Mouse (Mus musculus): ENCODE data around the gene Sec14l2. TPM values are rescaled to one million over a fixed set of nuclear protein-coding genes. Genes with fewer than 3 reads are reported as not detected.
"Not testable (repeated sequence)": the region's sequence is repeated elsewhere in the genome, so short reads cannot be mapped to it uniquely, and the experiment has no call there.

Gene Sec14l2
- polyA plus RNA-seq, 2 experiments, result 4.5 to 9.5 TPM

- Histone ChIP-seq H3K9me3 (ENCODE audit: control insufficient read depth, low read length) (no peaks in the 10 kb centered on the region), H3K4me3 (ENCODE audit: insufficient read depth in 1 of 2, low read depth in 2 of 2, low read length in 2 of 2) (no peak overlapping the region), H3K9ac (replicated peaks) (no peak overlapping the region), H3K36me3 (replicated peaks; ENCODE audit: control insufficient read depth, insufficient read depth, low read depth) (no peaks in the 10 kb centered on the region), H3K27me3 (ENCODE audit: control insufficient read depth, insufficient read depth, low read length) (peaks cover 8% of the 10 kb centered on the region), H3K4me1 (replicated peaks; ENCODE audit: control insufficient read depth in 2 of 2, insufficient read depth in 2 of 2, low read length in 1 of 2) (peaks cover 12 to 19% of the 10 kb centered on the region in 2 experiments), H3K27ac (no peak overlapping the region), H3K4me2 (ENCODE audit: low read depth) (no peak overlapping the region)
- DNase-seq (ENCODE audit: low read depth in 3 of 3, low spot score in 3 of 3) (no peak), ATAC-seq (ENCODE audit: insufficient read depth) (no peak)
- 69% methylated on average over 6 of the region's 6 CpGs for WGBS (ENCODE audit: insufficient replicate concordance)
- no peak for TF ChIP-seq CTCF (IDR thresholded peaks at IDR 0.05; ENCODE audit: low read depth)
- no peak for TF ChIP-seq EP300 (IDR thresholded peaks at IDR 0.05; ENCODE audit: low read depth)
Measured at GRCm38 (mm10) chr11:4112861-4113260, 10.4 kb downstream of the Sec14l2 start.

GRCm38 (mm10) chr11:4112033-4112432 is 11.2 kb downstream of the Sec14l2 start:
- Histone ChIP-seq H3K27me3 (ENCODE audit: control insufficient read depth, insufficient read depth, low read length) (no peaks in the 10 kb centered on the region), H3K27ac (no peak overlapping the region), H3K9me3 (ENCODE audit: control insufficient read depth, low read length) (no peaks in the 10 kb centered on the region), H3K4me3 (ENCODE audit: insufficient read depth in 1 of 2, low read depth in 2 of 2, low read length in 2 of 2) (no peak overlapping the region), H3K4me1 (replicated peaks; ENCODE audit: control insufficient read depth in 2 of 2, insufficient read depth in 2 of 2, low read length in 1 of 2) (peaks cover 6 to 11% of the 10 kb centered on the region in 2 experiments), H3K4me2 (ENCODE audit: low read depth) (no peak overlapping the region), H3K9ac (replicated peaks) (no peak overlapping the region), H3K36me3 (replicated peaks; ENCODE audit: control insufficient read depth, insufficient read depth, low read depth) (no peaks in the 10 kb centered on the region)
- TF ChIP-seq CTCF (IDR thresholded peaks at IDR 0.05; ENCODE audit: low read depth) (no peak), EP300 (IDR thresholded peaks at IDR 0.05; ENCODE audit: low read depth) (no peak)
- no peak for DNase-seq (ENCODE audit: low read depth in 3 of 3, low spot score in 3 of 3)
- 65% methylated on average over 4 of the region's 4 CpGs for WGBS (ENCODE audit: insufficient replicate concordance)
- no peak for ATAC-seq (ENCODE audit: insufficient read depth)

GRCm38 (mm10) chr11:4108691-4109090 is 14.5 kb downstream of the Sec14l2 start:
- Histone ChIP-seq H3K27me3 (ENCODE audit: control insufficient read depth, insufficient read depth, low read length) (no peaks in the 10 kb centered on the region), H3K4me1 (replicated peaks; ENCODE audit: control insufficient read depth in 2 of 2, insufficient read depth in 2 of 2, low read length in 1 of 2) (no peaks in the 10 kb centered on the region), H3K9me3 (ENCODE audit: control insufficient read depth, low read length) (no peaks in the 10 kb centered on the region), H3K4me3 (ENCODE audit: insufficient read depth in 1 of 2, low read depth in 2 of 2, low read length in 2 of 2) (no peak overlapping the region), H3K4me2 (ENCODE audit: low read depth) (no peak overlapping the region), H3K36me3 (replicated peaks; ENCODE audit: control insufficient read depth, insufficient read depth, low read depth) (no peaks in the 10 kb centered on the region), H3K9ac (replicated peaks) (no peak overlapping the region), H3K27ac (no peak overlapping the region)
- DNase-seq (ENCODE audit: low read depth in 3 of 3, low spot score in 3 of 3) (no peak), ATAC-seq (ENCODE audit: insufficient read depth) (no peak)
- WGBS (ENCODE audit: insufficient replicate concordance), result 62% methylated on average over 7 of the region's 7 CpGs
- TF ChIP-seq EP300 (IDR thresholded peaks at IDR 0.05; ENCODE audit: low read depth) (no peak), CTCF (IDR thresholded peaks at IDR 0.05; ENCODE audit: low read depth) (no peak)

- not testable (repeated sequence) for H3K9me3 ChIP-seq (ENCODE audit: control insufficient read depth, low read length); H3K4me2 ChIP-seq (ENCODE audit: low read depth); H3K27ac ChIP-seq; H3K9ac ChIP-seq (replicated peaks); H3K27me3 ChIP-seq (ENCODE audit: control insufficient read depth, insufficient read depth, low read length); H3K4me3 ChIP-seq (ENCODE audit: insufficient read depth in 1 of 2, low read depth in 2 of 2, low read length in 2 of 2); H3K36me3 ChIP-seq (replicated peaks; ENCODE audit: control insufficient read depth, insufficient read depth, low read depth); DNase-seq (ENCODE audit: low read depth in 3 of 3, low spot score in 3 of 3); ATAC-seq (ENCODE audit: insufficient read depth); H3K4me1 ChIP-seq (replicated peaks; ENCODE audit: control insufficient read depth in 2 of 2, insufficient read depth in 2 of 2, low read length in 1 of 2)
- 88% methylated on average over 6 of the region's 6 CpGs for WGBS (ENCODE audit: insufficient replicate concordance)
Measured at GRCm38 (mm10) chr11:4107901-4108300, 15.3 kb downstream of the Sec14l2 start.

- DNase-seq (ENCODE audit: low read depth in 3 of 3, low spot score in 3 of 3) (no peak), ATAC-seq (ENCODE audit: insufficient read depth) (no peak)
- Histone ChIP-seq H3K27me3 (ENCODE audit: control insufficient read depth, insufficient read depth, low read length) (no peaks in the 10 kb centered on the region), H3K36me3 (replicated peaks; ENCODE audit: control insufficient read depth, insufficient read depth, low read depth) (no peaks in the 10 kb centered on the region), H3K4me3 (ENCODE audit: insufficient read depth in 1 of 2, low read depth in 2 of 2, low read length in 2 of 2) (no peak overlapping the region), H3K9me3 (ENCODE audit: control insufficient read depth, low read length) (no peaks in the 10 kb centered on the region), H3K4me1 (replicated peaks; ENCODE audit: control insufficient read depth in 2 of 2, insufficient read depth in 2 of 2, low read length in 1 of 2) (no peaks in the 10 kb centered on the region), H3K9ac (replicated peaks) (no peak overlapping the region), H3K4me2 (ENCODE audit: low read depth) (no peak overlapping the region), H3K27ac (no peak overlapping the region)
- no peak for TF ChIP-seq CTCF (IDR thresholded peaks at IDR 0.05; ENCODE audit: low read depth)
- no peak for TF ChIP-seq EP300 (IDR thresholded peaks at IDR 0.05; ENCODE audit: low read depth)
- 53% methylated on average over 6 of the region's 6 CpGs for WGBS (ENCODE audit: insufficient replicate concordance)
Measured at GRCm38 (mm10) chr11:4105444-4105843, 17.8 kb downstream of the Sec14l2 start.
